Mouse (Mus musculus): ENCODE data around the gene 1810049J17Rik. TPM values are rescaled to one million over a fixed set of nuclear protein-coding genes. Genes with fewer than 3 reads are reported as not detected.

The 1810049J17Rik gene
- polyA plus RNA-seq, 1 experiment from 2014 or later, result not detected

DNA sequence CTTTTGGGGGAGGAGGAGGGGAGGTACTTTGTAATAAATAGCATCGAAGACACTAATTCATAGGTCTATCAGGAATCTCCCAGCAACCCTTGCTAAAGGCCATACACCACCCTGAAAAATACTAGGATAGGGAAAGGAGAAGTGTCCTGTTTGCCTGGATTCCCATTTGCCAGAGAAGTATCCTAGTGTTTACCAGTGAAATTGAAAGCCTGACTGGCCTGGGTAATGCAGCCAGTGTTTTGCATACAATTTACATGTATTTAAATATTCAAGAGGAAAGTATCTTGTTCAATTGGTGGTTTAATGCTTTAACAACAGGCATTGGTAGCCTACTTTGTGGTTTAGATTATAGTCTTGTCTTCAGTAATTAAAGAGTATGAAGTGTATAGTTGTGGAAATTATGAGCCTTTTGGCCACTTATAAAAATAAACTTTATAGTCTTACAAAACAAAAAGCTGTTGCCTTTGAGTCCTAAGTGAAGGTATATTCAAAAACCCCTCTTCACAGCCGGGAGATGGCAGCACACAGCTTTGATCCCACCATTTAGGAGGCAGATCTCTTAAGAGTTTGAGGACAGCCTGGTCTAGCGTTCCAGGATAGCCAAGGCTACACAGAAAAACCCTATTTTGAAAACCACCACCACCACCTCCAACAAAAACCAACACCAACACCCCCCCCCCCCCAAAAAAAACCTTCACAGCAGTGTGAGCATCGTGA lies 47.5 kb downstream of the 1810049J17Rik start:
- no peak for ATAC-seq (replicated peaks; ENCODE audit: insufficient number of reproducible peaks, low FRiP score, low TSS enrichment, low read depth)

DNA sequence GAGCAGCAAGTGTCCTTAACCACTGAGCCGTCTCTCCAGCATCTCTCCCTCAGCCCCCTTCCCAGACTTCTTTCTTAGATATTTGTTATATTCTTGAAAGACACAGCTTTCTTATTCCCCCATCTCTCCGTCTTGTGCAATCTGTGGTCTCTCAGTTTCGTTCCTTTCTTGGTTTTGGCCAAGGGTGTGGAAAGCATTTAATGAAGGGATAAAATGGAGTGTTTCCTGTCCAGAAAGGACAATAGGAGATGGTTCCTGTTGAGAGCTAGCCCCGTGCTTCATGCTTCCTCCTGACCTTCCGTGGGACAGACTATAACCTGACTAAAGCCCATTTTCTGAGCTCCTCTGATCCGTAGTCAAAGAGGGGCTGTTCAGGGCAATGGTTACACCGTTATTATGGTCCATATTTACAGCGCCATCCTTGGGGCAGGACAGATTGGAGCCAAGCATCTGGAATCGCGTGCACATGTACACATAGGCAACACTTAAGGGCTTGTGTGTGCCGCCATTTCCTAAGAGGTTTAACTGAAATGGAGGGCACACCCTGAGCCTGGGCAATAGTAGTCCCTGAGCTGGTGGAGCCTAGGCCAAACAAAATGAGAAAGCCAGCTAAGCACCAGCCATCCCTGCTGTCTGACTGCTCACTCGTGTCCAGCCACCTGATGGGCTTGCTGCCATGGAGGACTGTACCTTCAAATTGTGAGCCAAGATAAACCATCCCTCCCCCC lies 48.2 kb downstream of the 1810049J17Rik start:
- WGBS, result 84% methylated on average over 12 of the region's 12 CpGs
- DNase-seq (ENCODE audit: low spot score) (no peak), ATAC-seq (replicated peaks; ENCODE audit: insufficient number of reproducible peaks, low FRiP score, low TSS enrichment, low read depth) (no peak)
- H3K9me3 ChIP-seq (replicated peaks; ENCODE audit: control insufficient read depth, low read length), result no peaks in the 10 kb centered on the region
- H3K27ac ChIP-seq (replicated peaks; ENCODE audit: low read depth, low read length), result no peak overlapping the region
- no peaks in the 10 kb centered on the region; the same call in 1 of the 2 replicates for H3K36me3 ChIP-seq (replicated peaks; ENCODE audit: control insufficient read depth, insufficient read depth, low read depth, low read length)
- H3K27me3 ChIP-seq (ENCODE audit: control insufficient read depth, insufficient read depth, low read length), result no peaks in the 10 kb centered on the region
- H3K4me3 ChIP-seq (ENCODE audit: low read depth, low read length), result no peak overlapping the region
- no peaks in the 10 kb centered on the region for H3K4me1 ChIP-seq (ENCODE audit: control insufficient read depth, insufficient read depth, low read length)
- H3K4me2 ChIP-seq (ENCODE audit: low read depth, low read length), result no peak overlapping the region
- H3K9ac ChIP-seq (replicated peaks; ENCODE audit: low read length), result no peak overlapping the region

More for the DNA sequence above, 47.5 kb downstream of the 1810049J17Rik start:
- H3K9me3 ChIP-seq (replicated peaks; ENCODE audit: control insufficient read depth, low read length), result no peaks in the 10 kb centered on the region
- H3K4me1 ChIP-seq (ENCODE audit: control insufficient read depth, insufficient read depth, low read length), result no peaks in the 10 kb centered on the region
- H3K4me2 ChIP-seq (ENCODE audit: low read depth, low read length), result no peak overlapping the region
- no peak overlapping the region for H3K9ac ChIP-seq (replicated peaks; ENCODE audit: low read length)
- no peak for DNase-seq (ENCODE audit: low spot score)
- no peak overlapping the region for H3K27ac ChIP-seq (replicated peaks; ENCODE audit: low read depth, low read length)
- no peak overlapping the region for H3K4me3 ChIP-seq (ENCODE audit: low read depth, low read length)
- H3K36me3 ChIP-seq (replicated peaks; ENCODE audit: control insufficient read depth, insufficient read depth, low read depth, low read length), result no peaks in the 10 kb centered on the region
- 68% methylated on average over 4 of the region's 4 CpGs for WGBS
- no peaks in the 10 kb centered on the region for H3K27me3 ChIP-seq (ENCODE audit: control insufficient read depth, insufficient read depth, low read length)

Other genes starting within 250 kb of the 1810049J17Rik start
- gene Zfr, start 204.1 kb downstream of the 1810049J17Rik start, polyA plus RNA-seq (2014; fragmentation: Nextera tagmentation; extraction: Ambion mirVana), result 112 and 123 TPM in 2 replicates
- 17.6 and 17.8 TPM in 2 replicates for gene Mtmr12, start 116.9 kb downstream of the 1810049J17Rik start, polyA plus RNA-seq (2014; fragmentation: Nextera tagmentation; extraction: Ambion mirVana)
- 111 and 125 TPM in 2 replicates for gene Golph3, start 449 bp downstream of the 1810049J17Rik start, polyA plus RNA-seq (2014; fragmentation: Nextera tagmentation; extraction: Ambion mirVana)

Data from embryonic facial prominence, embryonic 11.5 days (tissue).